Mouse (Mus musculus): ENCODE data around the gene 4931428F04Rik.
"Not testable (repeated sequence)": the region's sequence is repeated elsewhere in the genome, so short reads cannot be mapped to it uniquely, and the experiment has no call there.

4931428F04Rik gene

DNA sequence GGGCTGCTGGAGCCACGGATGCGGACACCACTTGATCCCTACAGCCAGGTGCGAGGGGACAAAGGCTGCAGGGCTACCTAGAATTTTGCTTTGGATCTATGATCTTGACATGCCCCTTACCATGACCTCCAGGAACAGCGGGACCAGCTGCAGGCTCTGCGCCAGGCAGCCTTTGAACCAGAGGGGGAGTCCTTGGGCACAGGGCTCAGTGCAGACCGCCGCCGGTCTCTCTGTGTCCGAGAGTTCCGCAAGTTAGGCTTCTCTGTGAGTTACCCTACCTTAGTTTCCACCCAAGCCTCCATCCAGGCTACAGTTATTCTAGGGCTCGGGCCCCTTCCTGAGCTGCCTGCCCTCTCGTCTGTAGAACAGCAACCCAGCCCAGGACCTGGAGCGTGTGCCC, 18.0 kb upstream of the 4931428F04Rik start:
- DNase-seq (ENCODE audit: low spot score in 2 of 2) = no peak

DNA sequence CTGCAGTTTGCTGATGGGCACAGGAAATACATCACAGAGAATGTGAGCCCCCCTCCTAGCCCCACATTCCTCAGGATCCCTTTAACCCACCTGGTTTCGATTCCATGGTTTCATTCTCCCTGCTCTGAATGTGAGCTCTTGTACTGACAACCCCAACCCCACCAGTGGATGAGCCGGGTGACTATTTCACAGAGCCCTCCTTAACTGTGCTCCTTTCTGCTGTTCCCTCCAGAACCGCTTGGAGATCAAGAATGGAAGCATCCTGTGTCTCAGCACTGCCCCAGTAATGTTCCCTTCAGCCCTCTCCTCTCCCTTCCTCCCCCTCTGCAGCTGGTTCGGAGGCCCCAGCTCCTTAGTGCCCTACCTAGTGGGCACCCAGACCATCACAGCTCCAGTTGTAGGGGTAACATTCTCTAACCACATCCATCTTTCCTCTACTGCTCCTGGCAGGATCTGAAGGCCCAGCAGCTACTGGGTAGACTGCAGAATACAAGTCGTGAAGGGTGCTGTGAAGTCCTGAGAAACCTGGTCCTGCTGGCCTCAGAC, 16.6 kb upstream of the 4931428F04Rik start:
- DNase-seq (ENCODE audit: low spot score in 2 of 2) = no peak

DNA sequence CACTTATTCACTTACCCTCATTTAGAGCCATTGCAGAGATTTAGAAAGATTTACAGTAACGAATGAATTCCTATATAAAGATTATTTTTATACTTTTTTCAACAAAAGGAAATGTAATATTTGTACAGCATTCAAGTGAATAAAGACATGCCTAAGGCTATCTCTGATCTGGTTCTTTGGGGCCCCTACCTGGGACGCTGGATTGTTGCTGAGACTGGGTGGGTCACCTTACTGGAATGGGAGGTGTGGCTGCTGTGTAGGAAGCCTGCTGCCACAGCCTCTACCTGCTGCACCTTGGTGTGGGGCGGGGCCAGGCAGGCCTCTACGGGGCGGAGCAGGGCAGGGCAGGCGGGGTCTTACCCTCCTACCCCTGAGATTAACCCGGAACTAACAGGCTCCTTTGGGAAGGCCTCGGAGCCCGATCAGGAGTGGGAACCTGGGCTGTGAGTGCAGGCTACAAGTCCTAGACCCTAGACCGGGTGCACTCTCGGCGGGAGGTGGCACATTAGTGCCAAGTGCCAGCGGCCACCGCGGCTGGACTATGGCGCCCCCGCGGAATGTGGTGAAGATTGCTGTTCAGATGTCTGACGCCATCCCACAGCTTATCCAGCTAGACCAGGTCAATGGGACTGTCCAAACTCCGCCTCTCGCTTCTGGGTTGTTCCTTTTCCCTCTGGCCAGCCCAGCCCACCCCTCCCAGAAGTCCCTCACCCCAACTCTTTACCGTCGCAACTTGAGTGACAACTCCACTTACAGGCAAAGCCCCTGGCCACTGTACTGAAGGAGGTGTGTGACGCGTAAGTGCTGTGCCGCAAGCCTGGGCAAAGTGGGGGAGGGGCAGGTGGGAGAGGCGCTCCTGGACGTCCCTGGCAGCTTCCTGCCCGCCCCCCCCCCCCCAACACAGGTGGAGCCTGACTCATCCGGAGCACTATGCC, 15.8 kb upstream of the 4931428F04Rik start, which contains the start of gene Elmo3:
TSS of gene Elmo3 (plus strand) at position 391 of the 935 bp plus-strand sequence.
- peak; percentile 47 to 60 for DNase-seq (ENCODE audit: low spot score in 2 of 2)

DNA sequence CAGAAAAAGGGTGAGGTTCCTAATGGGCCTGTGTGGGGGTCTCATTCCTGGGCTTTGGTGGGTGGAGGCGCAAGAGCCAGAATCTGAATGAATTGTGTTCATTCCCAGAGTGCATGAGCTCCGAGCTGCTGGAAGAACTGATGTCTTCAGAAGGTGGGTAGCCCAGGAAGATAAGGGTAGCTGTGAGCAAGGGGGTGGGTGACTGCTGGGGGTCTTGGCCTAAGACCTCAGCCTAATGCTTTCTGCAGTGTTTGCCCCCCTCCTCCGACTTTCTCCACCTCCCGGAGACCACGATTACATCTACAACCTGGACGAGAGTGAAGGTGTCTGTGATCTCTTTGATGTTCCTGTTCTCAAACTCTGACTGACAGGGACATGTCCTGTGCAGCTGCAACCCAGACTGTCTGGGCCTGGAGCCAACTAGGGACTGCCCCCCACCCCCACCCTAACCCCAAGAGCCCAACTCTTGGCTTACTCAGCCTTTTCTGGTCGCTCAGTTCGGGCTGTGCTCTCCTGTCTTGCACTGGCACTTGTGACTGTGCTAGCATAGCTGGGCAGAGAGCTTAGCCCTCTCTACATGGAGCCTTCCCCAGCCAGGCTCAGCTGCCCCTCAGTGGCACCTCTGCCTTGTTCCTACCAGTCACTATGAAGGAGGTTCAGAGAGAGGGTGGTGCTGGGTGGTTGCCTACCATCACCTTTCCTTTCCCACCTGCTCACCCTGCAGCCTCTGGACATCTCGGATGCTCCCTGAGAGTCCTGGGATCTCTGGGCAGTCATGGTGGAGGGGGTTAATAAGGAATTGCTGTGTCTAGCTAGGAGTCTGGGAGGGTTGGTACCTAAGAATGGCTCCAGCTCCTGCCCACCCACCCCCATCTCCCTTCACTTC, 14.9 kb upstream of the 4931428F04Rik start:
- no peak for DNase-seq (ENCODE audit: low spot score in 2 of 2)

DNA sequence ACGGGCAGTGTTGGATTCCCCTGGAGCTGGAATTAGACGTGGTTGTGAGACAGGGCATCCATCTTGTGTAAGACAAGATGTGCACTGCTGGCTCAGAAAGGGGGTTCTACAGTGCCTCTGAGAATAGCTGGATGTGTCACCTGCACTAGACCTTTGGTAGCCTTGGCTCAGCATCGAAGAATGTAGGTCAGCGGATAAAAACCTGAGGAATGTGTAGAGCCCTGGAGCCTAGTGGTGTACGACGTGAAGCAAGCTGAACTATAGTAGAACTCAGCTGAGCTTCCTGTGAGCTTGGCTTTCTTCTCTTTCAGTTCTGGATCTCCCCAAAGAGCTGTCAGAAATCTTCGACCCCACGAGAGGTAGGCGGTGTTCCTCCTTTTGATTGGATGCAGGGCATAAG, 14.2 kb upstream of the 4931428F04Rik start:
- DNase-seq (ENCODE audit: low spot score in 2 of 2) = no peak

DNA sequence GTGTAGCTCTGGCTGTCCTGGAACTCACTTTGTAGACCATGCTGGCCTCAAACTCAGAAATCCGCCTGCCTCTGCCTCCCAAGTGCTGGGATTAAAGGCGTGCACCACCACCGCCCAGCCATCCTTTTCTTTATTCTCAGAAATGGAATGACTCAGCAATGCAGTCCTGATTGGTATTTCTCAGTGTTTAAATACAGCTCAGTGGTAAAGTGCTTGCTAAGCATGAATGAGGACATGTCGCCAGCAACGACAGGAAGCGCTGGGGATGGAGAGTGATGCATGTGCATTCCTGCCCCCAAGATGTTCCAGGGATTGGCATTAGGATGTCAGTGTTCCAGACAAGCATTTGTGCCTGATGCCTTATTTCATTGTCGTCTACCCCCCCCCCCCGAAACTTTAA, 13.7 kb upstream of the 4931428F04Rik start:
- no peak for DNase-seq (ENCODE audit: low spot score in 2 of 2)

DNA sequence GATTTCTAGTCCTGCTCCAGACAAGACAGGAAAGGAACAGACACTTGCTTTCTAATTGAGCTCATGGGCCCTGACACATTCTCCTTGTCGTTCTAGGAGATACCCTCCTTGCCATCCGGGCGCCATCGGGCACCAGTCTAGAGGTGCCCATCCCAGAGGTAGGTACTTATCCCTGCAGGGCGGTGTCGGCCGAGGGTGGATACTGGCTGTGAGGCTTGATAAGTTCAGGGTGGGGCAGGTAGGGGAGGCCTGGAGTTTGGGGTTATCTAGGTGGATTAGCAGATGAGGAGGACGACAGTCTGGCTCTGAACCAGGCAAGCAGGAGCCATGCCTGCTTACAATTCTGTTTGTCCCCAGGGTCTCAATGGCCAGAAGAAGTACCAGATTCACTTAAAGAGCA, 10.3 kb upstream of the 4931428F04Rik start:
- no peak for DNase-seq (ENCODE audit: low spot score in 2 of 2)

DNA sequence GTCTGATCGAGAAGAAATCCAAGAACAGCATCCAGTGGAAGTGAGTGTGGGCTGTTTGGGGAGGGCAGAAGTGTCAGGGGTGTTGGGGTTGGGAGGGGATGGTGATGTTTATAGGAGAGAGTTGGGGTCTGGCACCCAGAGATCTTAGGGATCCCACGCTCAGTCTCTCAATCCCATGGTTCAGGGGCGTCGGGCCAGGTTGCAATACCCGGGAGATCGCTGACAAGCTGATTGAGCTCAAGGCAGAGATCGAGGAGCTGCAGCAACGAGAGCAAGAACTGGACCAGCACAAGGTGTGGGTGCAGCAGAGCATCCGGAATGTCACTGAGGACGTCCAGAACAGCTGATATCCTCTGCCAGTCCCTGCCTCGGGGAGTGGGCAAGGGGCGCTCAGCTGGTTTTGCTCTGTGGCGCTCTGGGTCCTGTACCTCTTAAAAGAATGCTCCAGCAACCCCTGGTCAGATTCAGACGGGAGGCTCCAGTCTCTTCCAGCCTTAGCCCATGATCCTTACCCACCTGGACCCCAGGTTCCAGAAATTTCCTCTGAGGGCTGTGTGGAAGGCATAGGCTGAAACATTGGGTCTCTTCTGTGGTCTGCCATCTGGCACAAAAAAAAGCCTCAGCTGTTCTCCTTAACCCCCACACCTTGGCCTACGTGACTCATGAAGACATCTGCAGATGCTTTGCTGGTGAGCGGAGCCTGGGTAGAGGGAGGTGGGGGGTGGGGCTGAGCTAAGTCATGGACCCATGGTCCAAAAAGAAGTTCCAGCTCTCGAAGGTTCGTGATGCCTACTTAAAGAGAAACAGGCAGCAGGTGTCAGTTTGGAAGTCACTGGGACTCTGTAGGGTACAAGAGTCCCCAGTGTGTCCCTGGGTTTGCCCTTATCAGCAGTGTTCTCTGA, 8.9 kb upstream of the 4931428F04Rik start:
- DNase-seq (ENCODE audit: low spot score in 2 of 2) = peak; percentile 49 to 58

DNA sequence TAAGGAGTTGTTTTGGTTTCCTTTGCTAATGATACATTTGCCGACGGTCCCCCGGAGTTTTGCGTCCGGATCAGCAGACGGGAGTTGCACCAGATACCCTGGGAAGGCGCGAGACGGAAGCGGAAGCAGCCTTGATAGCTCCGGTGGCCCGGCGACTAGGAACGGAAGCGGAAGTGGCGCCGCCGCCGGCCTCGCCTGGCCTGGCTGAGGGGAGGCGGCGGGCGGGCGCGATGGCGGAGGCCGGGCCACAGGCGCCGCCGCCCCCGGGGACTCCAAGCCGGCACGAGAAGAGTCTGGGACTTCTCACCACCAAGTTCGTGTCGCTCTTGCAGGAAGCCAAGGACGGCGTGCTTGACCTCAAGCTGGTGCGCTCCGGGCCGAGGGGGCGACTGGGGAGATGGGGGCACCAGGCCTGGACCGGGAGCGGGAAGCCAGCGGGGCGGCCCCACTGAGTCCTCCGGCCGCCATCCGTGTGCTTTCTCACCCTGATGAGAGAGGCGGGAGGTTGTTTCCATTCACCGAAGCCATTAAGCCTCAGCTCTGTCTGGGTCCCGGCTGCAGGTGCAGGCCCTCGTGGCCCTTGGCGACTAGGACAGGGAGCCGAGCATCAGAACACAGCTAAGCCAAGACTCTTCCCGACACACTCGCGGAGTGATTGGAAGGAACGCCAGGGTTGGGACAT, 8.0 kb upstream of the 4931428F04Rik start, which contains the start of gene E2f4:
TSS of gene E2f4 (plus strand) at position 153 of the 682 bp plus-strand sequence.
- DNase-seq (ENCODE audit: low spot score in 2 of 2) = peak; percentile 82 to 88

DNA sequence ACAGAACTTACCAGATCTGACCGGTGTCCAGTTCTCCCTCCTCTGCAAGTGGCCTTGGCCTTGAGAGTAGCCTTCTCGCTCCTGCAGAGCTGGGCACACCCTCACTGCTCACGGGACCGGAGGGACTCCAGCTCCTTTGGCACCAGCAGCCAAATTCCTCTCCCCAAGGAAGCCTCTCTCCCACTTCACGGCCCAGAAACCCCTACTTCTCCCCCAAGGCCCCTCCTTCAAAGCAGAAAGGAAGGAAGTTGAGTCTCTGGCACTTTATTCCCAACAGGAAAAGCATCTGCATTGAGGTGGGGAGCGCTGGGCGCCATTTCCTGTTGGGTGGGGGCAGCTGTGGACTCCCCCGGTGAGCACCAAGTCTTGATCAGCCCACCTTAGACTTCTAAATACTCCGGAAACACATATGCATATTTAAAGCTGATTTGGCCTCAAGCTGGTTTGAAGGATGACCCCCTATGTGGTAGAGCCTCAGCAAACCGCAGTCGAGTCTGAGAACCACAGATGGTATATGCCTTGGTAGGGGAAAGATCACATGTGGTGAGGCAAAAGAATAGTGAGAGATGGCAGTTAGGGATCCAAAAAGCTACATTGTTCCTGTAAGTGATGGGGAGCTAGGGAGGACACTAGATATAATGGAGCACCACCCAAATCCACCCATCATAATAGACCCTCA, 6.4 kb upstream of the 4931428F04Rik start, which contains the start of gene Exoc3l:
TSS of gene Exoc3l (minus strand) at position 207 of the 679 bp plus-strand sequence.
- no peak for DNase-seq (ENCODE audit: low spot score in 2 of 2)

DNA sequence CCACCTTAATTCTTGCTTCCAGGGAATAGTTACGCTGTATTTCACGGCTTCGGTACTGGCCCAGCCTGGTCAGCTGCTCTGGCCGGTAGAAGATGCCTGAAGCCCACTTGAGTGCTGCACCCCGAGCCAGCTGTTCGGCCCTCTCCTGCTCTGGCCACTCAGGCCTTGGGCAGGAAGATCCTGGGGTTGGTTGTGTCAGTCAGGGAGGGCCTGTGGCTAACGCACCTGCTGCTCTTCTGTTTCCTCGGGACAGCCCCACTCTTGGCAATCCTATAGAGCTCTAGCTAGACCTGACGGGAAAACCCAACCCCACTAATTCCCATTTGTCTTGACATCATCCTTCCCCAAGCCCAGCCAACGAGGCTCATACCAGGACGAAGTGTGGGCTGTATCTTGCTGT, 5.6 kb upstream of the 4931428F04Rik start:
- DNase-seq (ENCODE audit: low spot score in 2 of 2) = no peak

DNA sequence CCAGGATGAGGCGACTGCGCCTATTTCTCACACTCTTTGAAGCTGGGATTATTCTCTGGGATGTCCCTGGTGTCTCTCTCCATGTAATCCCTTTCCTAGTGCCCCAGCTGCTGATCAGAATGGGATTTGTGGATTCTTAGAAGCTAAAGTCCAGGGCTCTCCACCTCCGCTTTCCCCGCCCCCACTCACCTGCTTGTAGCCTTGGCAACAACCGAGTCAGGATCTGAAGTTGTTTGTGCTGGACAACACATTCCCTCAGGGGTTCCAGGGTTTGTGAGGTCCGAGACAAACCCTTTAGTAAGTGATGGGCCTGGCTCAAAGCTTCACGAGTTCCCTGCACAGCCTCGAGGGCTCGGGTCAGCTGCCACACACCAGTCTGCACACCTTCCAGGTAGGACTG, 5.1 kb upstream of the 4931428F04Rik start:
- DNase-seq (ENCODE audit: low spot score in 2 of 2) = no peak

DNA sequence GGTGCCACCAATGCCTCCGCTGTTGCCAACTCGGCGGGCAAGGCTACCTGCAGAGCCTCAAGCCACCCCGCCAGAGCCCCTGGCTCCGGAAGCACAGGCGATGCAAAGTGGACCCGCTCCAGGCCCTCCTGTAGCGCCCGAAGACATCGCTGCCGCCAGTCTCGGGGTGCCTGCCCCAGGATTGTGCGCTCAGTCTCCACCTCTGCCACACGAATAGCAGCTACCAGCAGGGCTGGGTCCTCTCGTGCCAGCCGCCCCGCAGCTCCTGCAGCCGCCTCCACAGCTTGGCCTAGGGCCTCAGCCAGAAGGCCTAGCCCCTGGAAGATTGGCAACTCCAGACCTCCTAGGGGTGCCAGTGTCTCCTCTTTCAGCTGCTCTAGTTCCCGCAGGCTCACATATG, 3.7 kb upstream of the 4931428F04Rik start:
- DNase-seq (ENCODE audit: low spot score in 2 of 2) = no peak

DNA sequence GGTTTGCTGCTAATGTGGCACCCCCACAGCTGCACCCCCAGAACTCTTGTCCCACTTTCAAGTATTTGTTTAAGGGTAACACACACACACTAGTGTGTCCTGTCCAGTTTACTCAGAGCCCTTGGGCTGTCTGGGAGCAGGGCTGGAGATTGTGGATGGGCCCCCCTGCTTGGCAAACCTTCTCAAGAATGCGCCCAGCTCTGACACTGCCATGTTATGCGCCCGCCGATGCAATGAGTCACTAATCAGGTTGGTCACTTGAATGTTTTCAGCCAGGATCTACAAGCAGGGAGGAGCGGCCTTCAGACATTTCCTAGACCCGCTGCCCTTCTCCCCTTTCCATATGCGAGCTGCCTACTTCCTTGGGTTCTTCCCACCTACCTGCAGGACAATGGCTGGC, 2.8 kb upstream of the 4931428F04Rik start:
- DNase-seq (ENCODE audit: low spot score in 2 of 2) = no peak

DNA sequence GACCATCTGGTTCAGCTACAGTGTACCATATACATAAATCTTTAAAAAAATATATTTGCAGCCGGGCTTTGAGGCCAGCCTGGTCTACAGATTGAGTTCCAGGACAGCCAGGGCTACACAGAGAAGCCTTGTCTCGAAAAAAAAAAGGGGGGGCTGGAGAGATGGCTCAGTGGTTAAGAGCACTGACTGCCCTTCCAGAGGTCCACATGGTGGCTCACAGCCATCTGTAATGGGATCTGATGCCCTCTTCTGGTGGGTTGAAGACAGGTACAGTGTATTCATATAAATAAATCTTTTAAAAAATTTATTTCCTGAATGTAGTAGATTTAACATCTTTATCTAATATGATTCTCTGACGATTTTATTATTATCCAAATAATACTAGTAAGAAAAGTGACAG, 2.1 kb upstream of the 4931428F04Rik start:
- DNase-seq (ENCODE audit: low spot score in 2 of 2) = not testable (repeated sequence)

DNA sequence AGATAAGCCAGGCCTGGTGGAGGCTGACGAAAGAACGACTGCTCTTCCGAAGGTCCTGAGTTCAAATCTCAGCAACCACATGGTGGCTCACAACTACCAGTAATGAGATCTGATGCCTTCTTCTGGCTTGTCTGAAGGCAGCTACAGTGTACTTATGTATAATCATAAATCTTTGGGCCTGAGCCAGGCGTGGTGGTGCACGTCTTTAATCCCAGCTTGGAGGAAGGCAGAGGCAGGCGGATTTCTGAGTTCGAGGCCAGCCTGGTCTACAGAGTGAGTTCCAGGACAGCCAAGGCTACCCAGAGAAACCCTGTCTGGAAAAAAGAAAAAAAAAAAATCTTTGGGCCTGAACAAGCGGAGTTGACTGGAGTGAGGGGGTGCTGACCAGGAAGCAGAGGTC, 1.7 kb upstream of the 4931428F04Rik start:
- DNase-seq (ENCODE audit: low spot score in 2 of 2) = not testable (repeated sequence)

DNA sequence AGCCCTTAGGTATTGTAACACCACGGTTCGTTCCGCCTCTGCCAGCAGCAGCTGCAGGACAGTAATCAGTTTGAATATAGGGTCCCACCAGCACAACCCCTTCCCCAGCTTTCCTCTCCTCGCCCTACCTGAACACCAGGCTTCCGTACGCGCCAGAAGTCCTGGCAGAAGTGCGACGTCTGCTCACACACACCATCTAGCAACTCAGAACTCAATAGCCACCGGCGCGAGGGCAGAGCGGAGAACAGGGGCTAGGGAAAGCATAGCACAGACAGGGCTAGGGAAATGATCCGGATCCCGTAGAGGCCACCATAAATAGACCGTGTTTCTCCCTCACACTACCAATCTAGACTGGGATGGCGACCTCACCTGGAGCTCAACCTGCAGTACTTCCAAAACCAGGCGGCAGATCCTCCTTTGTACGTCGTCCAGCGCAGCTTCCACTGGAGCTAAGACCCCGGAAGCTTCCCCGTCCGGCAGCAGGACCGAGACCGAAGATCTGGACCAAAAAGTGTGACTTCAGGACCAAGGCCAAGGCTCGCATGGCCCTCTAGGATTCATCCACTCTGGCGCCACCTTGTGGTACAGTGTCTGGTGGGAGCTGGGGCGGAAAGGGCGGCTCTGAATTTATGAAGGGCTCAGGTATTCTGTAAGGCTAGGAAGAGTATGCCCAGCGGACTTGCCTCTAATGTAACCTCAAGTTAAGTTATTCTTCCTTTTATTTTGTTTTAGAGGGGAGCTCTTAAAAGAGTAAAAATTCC, 1.1 kb upstream of the 4931428F04Rik start:
- peak; percentile 80 to 95 for DNase-seq (ENCODE audit: low spot score in 2 of 2)

DNA sequence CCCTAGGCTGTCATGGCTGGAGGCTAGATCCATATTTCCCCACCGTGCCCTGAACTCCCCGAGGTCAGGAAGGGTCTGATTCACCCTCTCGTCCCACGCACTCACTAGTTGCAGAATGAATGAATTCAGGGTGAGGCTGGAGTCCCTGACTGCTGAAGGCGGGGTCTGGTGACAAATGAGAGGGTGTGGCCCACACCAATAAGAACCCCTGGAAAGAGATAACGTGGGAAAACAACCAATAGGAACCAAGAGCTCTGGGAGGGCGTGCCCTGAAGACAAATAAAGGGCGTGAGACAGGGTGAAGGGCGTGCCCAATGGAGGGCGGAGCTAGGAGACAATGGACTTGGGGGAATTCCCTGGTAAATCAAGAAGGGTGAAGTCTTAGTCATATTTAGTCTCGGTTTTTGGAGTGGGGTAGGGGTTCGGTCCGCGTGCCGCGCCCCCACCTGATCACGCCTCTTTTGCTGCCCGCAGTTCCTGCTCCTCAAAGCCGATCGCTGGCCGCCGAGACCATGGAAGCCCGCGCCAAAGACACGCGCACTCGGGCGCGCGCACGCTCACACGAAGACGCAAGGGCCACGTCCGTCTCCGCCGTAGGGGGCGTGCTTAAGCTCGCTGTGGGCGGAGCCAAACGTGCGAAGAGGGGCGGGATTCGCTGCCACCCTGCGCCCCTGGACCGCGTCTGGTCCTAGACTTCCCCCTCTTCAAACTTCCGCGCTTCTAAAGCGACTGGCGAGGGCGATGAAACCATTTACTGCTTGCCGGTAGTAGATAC, 519 bp downstream of the 4931428F04Rik start:
- DNase-seq (ENCODE audit: low spot score in 2 of 2) = peak; percentile 94 to 97

Data from thymus, postnatal 10 days (tissue).